Mouse (Mus musculus): Measurements from ENCODE around the gene Mapk9. TPM values are rescaled to one million over a fixed set of nuclear protein-coding genes. Genes with fewer than 3 reads are reported as not detected.

Mapk9 gene
- polyA plus RNA-seq, 2 experiments = 34.7 to 39.4 TPM

- WGBS = 84% methylated on average over 4 of the region's 4 CpGs
- no peak overlapping the region for H3K9ac ChIP-seq (ENCODE audit: low read depth, low read length, severe bottlenecking)
- TF ChIP-seq POLR2A (IDR thresholded peaks at IDR 0.05; ENCODE audit: borderline replicate concordance, extremely low read depth, insufficient read depth, insufficient read length) = no peak
- no peaks in the 10 kb centered on the region for H3K27me3 ChIP-seq (ENCODE audit: control insufficient read depth, insufficient read depth, low read length)
- no peak overlapping the region for H3K4me3 ChIP-seq (replicated peaks; ENCODE audit: low read length)
- no peaks in the 10 kb centered on the region for H3K4me1 ChIP-seq (ENCODE audit: control insufficient read depth, insufficient read depth, low read length)
- no peaks in the 10 kb centered on the region for H3K9me3 ChIP-seq (ENCODE audit: control insufficient read depth, low read length)
- DNase-seq (ENCODE audit: low spot score) = no peak
- H3K27ac ChIP-seq (replicated peaks; ENCODE audit: low read depth, low read length) = no peak overlapping the region
- no peak overlapping the region for H3K4me2 ChIP-seq (replicated peaks; ENCODE audit: low read depth, low read length, severe bottlenecking)
- H3K36me3 ChIP-seq (ENCODE audit: control insufficient read depth, insufficient read depth, low read length) = peaks cover 20% of the 10 kb centered on the region
- no peak for ATAC-seq (ENCODE audit: low FRiP score, low read depth)
Measured at GRCm38 (mm10) chr11:49861139-49861538, 14.6 kb downstream of the Mapk9 start.

GRCm38 (mm10) chr11:49863926-49864325 lies 17.4 kb downstream of the Mapk9 start:
- Histone ChIP-seq H3K27ac (replicated peaks; ENCODE audit: low read depth, low read length) (no peak overlapping the region), H3K4me1 (ENCODE audit: control insufficient read depth, insufficient read depth, low read length) (no peaks in the 10 kb centered on the region), H3K36me3 (ENCODE audit: control insufficient read depth, insufficient read depth, low read length) (peaks cover 26% of the 10 kb centered on the region), H3K27me3 (ENCODE audit: control insufficient read depth, insufficient read depth, low read length) (no peaks in the 10 kb centered on the region), H3K4me2 (replicated peaks; ENCODE audit: low read depth, low read length, severe bottlenecking) (no peak overlapping the region), H3K9me3 (ENCODE audit: control insufficient read depth, low read length) (no peaks in the 10 kb centered on the region), H3K4me3 (replicated peaks; ENCODE audit: low read length) (no peak overlapping the region), H3K9ac (ENCODE audit: low read depth, low read length, severe bottlenecking) (no peak overlapping the region)
- no peak for TF ChIP-seq POLR2A (IDR thresholded peaks at IDR 0.05; ENCODE audit: borderline replicate concordance, extremely low read depth, insufficient read depth, insufficient read length)
- DNase-seq (ENCODE audit: low spot score) (no peak), ATAC-seq (ENCODE audit: low FRiP score, low read depth) (no peak)

GRCm38 (mm10) chr11:49867320-49867719 lies 20.8 kb downstream of the Mapk9 start:
- no peak for TF ChIP-seq POLR2A (IDR thresholded peaks at IDR 0.05; ENCODE audit: borderline replicate concordance, extremely low read depth, insufficient read depth, insufficient read length)
- Histone ChIP-seq H3K4me3 (replicated peaks; ENCODE audit: low read length) (no peak overlapping the region), H3K4me2 (replicated peaks; ENCODE audit: low read depth, low read length, severe bottlenecking) (no peak overlapping the region), H3K4me1 (ENCODE audit: control insufficient read depth, insufficient read depth, low read length) (no peaks in the 10 kb centered on the region), H3K27ac (replicated peaks; ENCODE audit: low read depth, low read length) (no peak overlapping the region), H3K9ac (ENCODE audit: low read depth, low read length, severe bottlenecking) (no peak overlapping the region), H3K27me3 (ENCODE audit: control insufficient read depth, insufficient read depth, low read length) (no peaks in the 10 kb centered on the region), H3K36me3 (ENCODE audit: control insufficient read depth, insufficient read depth, low read length) (peaks cover 37% of the 10 kb centered on the region), H3K9me3 (ENCODE audit: control insufficient read depth, low read length) (no peaks in the 10 kb centered on the region)
- ATAC-seq (ENCODE audit: low FRiP score, low read depth) = no peak
- DNase-seq (ENCODE audit: low spot score) = no peak
- WGBS = 81% methylated on average over 5 of the region's 5 CpGs

GRCm38 (mm10) chr11:49869762-49870161 lies 23.2 kb downstream of the Mapk9 start:
- Histone ChIP-seq H3K27ac (replicated peaks; ENCODE audit: low read depth, low read length) (no peak overlapping the region), H3K27me3 (ENCODE audit: control insufficient read depth, insufficient read depth, low read length) (no peaks in the 10 kb centered on the region), H3K36me3 (ENCODE audit: control insufficient read depth, insufficient read depth, low read length) (peaks cover 51% of the 10 kb centered on the region), H3K9ac (ENCODE audit: low read depth, low read length, severe bottlenecking) (no peak overlapping the region), H3K4me2 (replicated peaks; ENCODE audit: low read depth, low read length, severe bottlenecking) (no peak overlapping the region), H3K4me1 (ENCODE audit: control insufficient read depth, insufficient read depth, low read length) (no peaks in the 10 kb centered on the region), H3K9me3 (ENCODE audit: control insufficient read depth, low read length) (no peaks in the 10 kb centered on the region), H3K4me3 (replicated peaks; ENCODE audit: low read length) (no peak overlapping the region)
- no peak for TF ChIP-seq POLR2A (IDR thresholded peaks at IDR 0.05; ENCODE audit: borderline replicate concordance, extremely low read depth, insufficient read depth, insufficient read length)
- ATAC-seq (ENCODE audit: low FRiP score, low read depth) (no peak), DNase-seq (ENCODE audit: low spot score) (peak; percentile 75)

- ATAC-seq (ENCODE audit: low FRiP score, low read depth) = peak; percentile 47; the same call in 1 of the 2 replicates
- TF ChIP-seq POLR2A (IDR thresholded peaks at IDR 0.05; ENCODE audit: borderline replicate concordance, extremely low read depth, insufficient read depth, insufficient read length) = no peak
- H3K27me3 ChIP-seq (ENCODE audit: control insufficient read depth, insufficient read depth, low read length) = no peaks in the 10 kb centered on the region
- no peak overlapping the region for H3K4me2 ChIP-seq (replicated peaks; ENCODE audit: low read depth, low read length, severe bottlenecking)
- H3K4me3 ChIP-seq (replicated peaks; ENCODE audit: low read length) = no peak overlapping the region
- H3K27ac ChIP-seq (replicated peaks; ENCODE audit: low read depth, low read length) = no peak overlapping the region
- no peaks in the 10 kb centered on the region for H3K9me3 ChIP-seq (ENCODE audit: control insufficient read depth, low read length)
- no peak overlapping the region for H3K9ac ChIP-seq (ENCODE audit: low read depth, low read length, severe bottlenecking)
- peak; percentile 55 for DNase-seq (ENCODE audit: low spot score)
- H3K36me3 ChIP-seq (ENCODE audit: control insufficient read depth, insufficient read depth, low read length) = peaks cover 53% of the 10 kb centered on the region
- H3K4me1 ChIP-seq (ENCODE audit: control insufficient read depth, insufficient read depth, low read length) = no peaks in the 10 kb centered on the region
- 57% methylated on average over 6 of the region's 6 CpGs for WGBS
Measured at GRCm38 (mm10) chr11:49871914-49872313, 25.4 kb downstream of the Mapk9 start.

GRCm38 (mm10) chr11:49872779-49873178 lies 26.2 kb downstream of the Mapk9 start:
- WGBS = 91% methylated on average over 6 of the region's 6 CpGs
- ATAC-seq (ENCODE audit: low FRiP score, low read depth) (no peak), DNase-seq (ENCODE audit: low spot score) (no peak)
- no peak overlapping the region for H3K4me2 ChIP-seq (replicated peaks; ENCODE audit: low read depth, low read length, severe bottlenecking)
- peaks cover 49% of the 10 kb centered on the region for H3K36me3 ChIP-seq (ENCODE audit: control insufficient read depth, insufficient read depth, low read length)
- H3K4me3 ChIP-seq (replicated peaks; ENCODE audit: low read length) = no peak overlapping the region
- H3K4me1 ChIP-seq (ENCODE audit: control insufficient read depth, insufficient read depth, low read length) = no peaks in the 10 kb centered on the region
- no peaks in the 10 kb centered on the region for H3K9me3 ChIP-seq (ENCODE audit: control insufficient read depth, low read length)
- H3K27me3 ChIP-seq (ENCODE audit: control insufficient read depth, insufficient read depth, low read length) = no peaks in the 10 kb centered on the region
- no peak overlapping the region for H3K27ac ChIP-seq (replicated peaks; ENCODE audit: low read depth, low read length)
- H3K9ac ChIP-seq (ENCODE audit: low read depth, low read length, severe bottlenecking) = no peak overlapping the region
- TF ChIP-seq POLR2A (IDR thresholded peaks at IDR 0.05; ENCODE audit: borderline replicate concordance, extremely low read depth, insufficient read depth, insufficient read length) = no peak

Data from limb, embryonic 14.5 days (tissue).